Mouse (Mus musculus): Measurements from ENCODE around the gene Cby1.
"Not testable (repeated sequence)": the region's sequence is repeated elsewhere in the genome, so short reads cannot be mapped to it uniquely, and the experiment has no call there.

Gene Cby1

GRCm38 (mm10) chr15:79658531-79659375 lies at the start of gene Cby1, which contains the start of gene Fam227a:
Gene Cby1, plus strand, starts transcription at chr15:79659199.
Gene Fam227a, minus strand, starts transcription at chr15:79658956.
- peak; percentile 97 to 98 for DNase-seq (ENCODE audit: low spot score in 2 of 2)

DNA sequence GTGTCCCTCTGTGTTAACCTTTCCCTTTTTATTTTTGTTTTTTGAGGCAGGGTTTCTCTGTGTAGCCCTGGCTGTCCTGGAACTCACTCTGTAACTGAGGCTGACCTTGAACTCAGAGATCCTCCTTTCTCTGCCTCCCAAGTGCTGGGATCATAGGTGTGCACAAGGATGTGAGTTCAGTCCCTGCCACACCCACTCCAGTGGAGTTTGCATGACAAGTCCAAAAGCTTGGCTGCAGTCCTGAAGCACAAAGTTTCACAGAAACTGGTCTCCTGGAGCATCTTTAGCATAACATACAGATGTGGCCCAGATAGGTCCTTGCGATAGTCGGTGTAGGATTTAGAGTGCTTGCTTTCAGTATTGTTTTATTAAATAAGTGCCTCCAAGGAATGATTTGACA lies 49.8 kb upstream of the Cby1 start:
- no peak for DNase-seq (ENCODE audit: low spot score in 2 of 2)

GRCm38 (mm10) chr15:79615501-79615900 lies 43.5 kb upstream of the Cby1 start:
- no peak for DNase-seq (ENCODE audit: low spot score in 2 of 2)

DNA sequence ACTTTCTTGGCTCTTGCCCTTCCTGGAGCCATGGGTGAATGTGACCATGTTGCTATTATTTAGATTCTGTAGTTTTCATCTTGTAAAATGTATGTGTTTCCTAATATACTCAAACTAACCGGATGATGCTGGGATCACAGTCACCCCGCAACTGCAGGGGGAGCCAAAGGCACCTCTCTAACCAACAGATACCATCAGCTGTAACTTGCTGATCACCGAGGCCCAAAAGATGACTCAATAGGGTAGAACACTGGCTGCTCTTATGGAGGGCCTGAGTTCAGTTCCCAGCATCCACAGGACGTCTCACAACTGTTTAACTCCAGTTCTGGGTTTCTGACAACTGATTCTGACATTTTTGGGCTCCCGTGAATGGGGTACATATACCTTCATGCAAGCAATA lies 42.3 kb upstream of the Cby1 start:
- no peak for DNase-seq (ENCODE audit: low spot score in 2 of 2)

- DNase-seq (ENCODE audit: low spot score in 2 of 2) = no peak
Measured at GRCm38 (mm10) chr15:79617135-79617534, 41.9 kb upstream of the Cby1 start.

DNA sequence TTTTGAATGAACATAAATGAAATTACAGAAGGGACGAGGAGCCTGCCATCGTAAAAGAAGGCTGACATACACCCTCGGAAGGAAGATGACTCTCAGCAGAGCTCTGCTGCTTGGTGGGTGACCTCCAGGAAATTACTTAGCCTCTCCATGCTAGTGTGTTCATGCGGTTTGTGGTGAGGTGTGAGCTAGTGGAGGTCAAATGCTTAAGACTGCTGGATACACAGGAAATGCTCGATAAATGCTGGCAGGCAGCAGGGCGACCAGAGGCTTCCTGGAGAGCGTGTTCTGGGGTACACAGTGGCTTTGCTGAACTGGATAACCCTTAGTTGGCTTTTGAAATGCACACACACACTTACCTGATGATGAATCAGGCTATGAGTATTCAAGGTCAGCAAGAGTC lies 40.5 kb upstream of the Cby1 start:
- DNase-seq (ENCODE audit: low spot score in 2 of 2) = no peak

DNA sequence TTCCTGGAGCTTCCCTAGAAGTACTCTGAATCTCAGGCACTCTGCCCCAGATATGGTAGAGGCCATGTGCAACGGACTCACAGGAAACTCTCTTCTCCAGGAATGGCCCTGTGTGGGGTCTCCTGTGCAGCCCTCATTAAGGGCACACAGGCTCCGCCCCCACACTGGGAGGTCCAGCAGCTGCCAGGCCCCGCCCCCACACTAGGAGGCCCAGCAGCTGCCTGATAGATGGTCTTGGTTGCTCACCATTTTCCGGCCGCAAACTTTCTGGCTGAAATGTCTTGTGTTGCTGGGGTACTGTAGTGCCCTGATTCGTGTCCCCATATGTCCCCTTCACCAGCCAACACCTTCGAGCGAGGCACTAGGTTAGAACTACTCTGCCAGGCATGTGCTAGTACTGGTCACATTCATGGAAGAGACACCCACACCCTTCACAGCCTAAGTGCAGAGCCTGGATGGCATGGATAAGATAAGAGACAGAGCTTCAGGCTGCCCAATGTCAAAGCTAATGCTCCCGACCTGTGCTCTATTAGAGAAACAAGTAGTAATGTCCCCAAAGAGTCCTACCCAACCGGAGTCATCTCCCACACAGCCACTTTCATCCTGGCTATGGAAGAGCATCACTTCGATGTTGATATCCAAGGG lies 39.1 kb upstream of the Cby1 start:
- DNase-seq (ENCODE audit: low spot score in 2 of 2) = no peak

GRCm38 (mm10) chr15:79630471-79630870 lies 28.5 kb upstream of the Cby1 start:
- DNase-seq (ENCODE audit: low spot score in 2 of 2) = no peak

- peak; percentile 39 to 59 for DNase-seq (ENCODE audit: low spot score in 2 of 2)
Measured at GRCm38 (mm10) chr15:79641135-79641817, 17.7 kb upstream of the Cby1 start.

DNA sequence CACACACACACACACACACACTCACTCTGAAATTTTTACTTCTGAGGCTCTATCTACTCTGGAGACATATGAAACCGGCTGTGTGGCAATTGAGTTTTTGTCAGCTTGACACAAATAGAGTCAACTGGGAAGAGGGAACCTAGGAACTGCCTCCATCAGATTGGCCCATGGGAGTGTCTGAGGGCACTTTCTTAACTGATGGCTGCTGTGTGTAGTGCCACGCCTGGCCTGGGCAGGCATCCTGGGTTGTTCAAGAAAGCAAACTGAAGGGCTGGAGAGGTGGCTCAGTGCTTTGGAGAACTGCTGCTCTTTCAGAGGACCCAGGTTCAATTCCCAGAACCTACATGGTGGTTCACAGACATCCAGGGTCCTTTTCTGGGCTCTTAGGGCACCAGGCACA lies 13.5 kb upstream of the Cby1 start:
- DNase-seq (ENCODE audit: low spot score in 2 of 2) = no peak

DNA sequence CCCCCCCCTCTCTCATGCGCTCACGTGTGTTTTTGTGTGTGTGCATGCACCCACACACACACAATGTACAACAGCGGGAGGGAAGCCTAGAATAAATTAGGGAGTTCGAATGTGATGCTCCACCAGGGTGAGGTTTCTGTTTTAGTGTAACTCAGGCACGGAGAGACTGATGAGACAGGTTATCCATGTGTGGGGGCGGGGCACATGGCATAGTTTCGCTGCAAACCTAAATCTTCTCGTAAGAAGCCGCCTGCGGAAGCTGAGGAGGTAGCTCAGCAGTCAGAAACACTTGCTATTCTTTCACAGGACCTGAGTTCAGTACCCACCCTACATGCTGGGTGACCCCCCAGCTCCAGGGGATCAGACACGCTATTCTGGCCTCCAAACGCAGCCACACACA lies 10.9 kb upstream of the Cby1 start:
- DNase-seq (ENCODE audit: low spot score in 2 of 2) = peak in 1 of 2 experiments; percentile 40

GRCm38 (mm10) chr15:79650569-79650968 lies 8.4 kb upstream of the Cby1 start:
- DNase-seq (ENCODE audit: low spot score in 2 of 2) = no peak

GRCm38 (mm10) chr15:79651481-79651880 lies 7.5 kb upstream of the Cby1 start:
- no peak for DNase-seq (ENCODE audit: low spot score in 2 of 2)

GRCm38 (mm10) chr15:79656451-79656850 lies 2.5 kb upstream of the Cby1 start:
- peak; percentile 60 to 74 for DNase-seq (ENCODE audit: low spot score in 2 of 2)

DNA sequence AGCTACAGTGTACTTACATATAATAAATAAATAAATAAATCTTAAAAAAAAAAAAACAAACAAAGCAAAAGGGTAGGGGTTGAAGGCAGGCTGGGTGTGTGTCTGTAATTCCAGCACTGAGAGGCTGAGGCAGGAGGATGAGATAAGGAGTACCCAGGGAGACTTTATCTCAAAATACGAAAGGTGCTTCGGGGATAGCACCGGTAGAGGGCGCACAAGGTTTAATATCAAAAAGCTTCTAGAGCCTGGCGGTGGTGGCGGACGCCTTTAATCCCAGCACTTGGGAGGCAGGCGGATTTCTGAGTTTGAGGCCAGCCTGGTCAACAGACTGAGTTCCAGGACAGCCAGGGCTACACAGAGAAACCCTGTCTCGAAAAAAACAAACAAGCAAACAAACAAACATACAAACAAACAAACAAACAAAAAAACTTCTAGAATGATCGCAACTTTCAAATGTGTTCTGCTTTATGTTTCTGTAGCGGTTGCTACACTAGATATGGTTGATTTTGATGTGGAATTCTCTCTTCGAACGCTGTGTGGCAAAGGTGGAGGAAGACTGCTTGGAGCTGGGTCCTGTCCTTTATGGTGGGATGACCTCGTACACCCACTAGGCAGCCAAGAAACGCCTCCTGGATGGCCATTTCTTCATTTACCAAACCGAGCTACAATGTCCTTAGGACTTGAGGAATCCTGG lies 1.0 kb upstream of the Cby1 start:
- DNase-seq (ENCODE audit: low spot score in 2 of 2) = peak; percentile 94 to 96

- peak in 1 of 2 experiments; percentile 34 for DNase-seq (ENCODE audit: low spot score in 2 of 2)
Measured at GRCm38 (mm10) chr15:79661852-79662251, 2.9 kb downstream of the Cby1 start.

DNA sequence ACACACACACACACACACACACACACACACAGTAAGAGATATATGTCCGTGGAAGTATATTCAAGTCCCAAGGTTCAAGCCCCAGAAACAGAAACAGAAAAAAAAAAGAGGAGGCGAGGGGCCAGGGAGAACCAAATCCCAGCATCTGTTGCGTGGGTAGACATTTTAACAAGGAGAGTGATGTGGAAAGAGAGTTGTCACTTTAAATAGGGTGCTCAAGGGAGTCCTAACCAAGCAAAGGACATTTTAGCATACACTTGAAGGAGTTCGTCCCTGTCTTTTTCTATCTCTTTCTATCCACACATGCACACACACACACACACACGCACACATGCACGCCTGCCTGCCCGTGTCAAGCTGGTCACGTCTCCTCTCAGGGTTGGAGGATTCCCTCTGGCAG lies 5.7 kb downstream of the Cby1 start:
- peak; percentile 61 to 71 for DNase-seq (ENCODE audit: low spot score in 2 of 2)

GRCm38 (mm10) chr15:79669195-79669594 lies 10.2 kb downstream of the Cby1 start:
- DNase-seq (ENCODE audit: low spot score in 2 of 2) = no peak

DNA sequence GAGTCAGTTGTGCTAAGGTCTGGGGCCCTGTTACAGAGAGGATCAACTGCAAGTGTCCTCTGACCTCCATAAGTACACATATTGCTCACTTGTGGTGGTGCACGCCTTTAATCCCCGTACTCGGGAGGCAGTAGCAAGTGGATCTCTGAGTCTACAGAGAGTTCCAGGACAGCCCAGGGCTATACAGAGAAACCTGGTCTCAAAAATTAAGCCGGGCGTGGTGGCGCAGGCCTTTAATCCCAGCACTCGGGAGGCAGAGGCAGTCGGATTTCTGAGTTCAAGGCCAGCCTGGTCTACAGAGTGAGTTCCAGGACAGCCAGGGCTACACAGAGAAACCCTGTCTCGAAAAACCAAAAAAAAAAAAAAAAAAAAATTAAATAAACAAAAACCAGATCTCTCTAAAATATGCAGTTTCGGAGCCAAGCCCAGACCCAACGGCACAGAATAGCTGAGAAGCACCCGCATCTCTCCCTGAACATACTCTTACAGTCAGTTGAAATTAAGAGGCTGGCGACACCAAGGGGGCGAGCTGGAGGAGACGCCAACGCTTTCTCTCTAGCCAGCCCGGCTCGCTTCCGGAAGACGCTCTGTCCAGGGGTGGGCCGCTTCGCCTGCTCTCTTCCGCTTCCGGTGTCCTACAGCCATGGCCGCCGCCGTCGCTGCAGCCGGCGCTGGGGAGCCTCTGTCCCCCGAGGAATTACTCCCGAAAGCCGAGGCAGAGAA lies 11.4 kb downstream of the Cby1 start, which contains the start of gene Tomm22:
Tomm22 (plus strand) TSS at position 613 of the 723 bp plus-strand sequence.
- DNase-seq (ENCODE audit: low spot score in 2 of 2) = peak; percentile 88

DNA sequence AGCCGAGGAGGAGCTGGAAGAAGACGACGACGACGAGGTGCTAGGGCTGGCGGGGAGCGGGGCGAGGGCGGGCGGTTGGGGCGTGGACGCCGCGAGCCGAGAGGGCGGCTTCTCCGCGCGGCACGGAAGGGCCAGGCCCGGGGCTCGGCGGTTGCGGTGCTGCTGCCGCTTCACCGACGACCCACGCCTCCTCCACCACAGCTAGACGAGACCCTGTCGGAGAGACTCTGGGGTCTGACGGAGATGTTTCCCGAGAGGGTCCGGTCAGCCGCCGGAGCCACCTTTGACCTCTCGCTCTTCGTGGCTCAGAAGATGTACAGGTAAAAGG lies 11.9 kb downstream of the Cby1 start:
- DNase-seq (ENCODE audit: low spot score in 2 of 2) = no peak

GRCm38 (mm10) chr15:79671828-79672348 lies 12.9 kb downstream of the Cby1 start:
- not testable (repeated sequence) for DNase-seq (ENCODE audit: low spot score in 2 of 2)

Measured in right cerebral cortex, adult 2 months (tissue).